Mouse (Mus musculus) mouse embryonic stem cell (cell line): Measurements from ENCODE around the gene Eps8l2.

ENCODE experiments used
- in situ Hi-C, 2 experiments: fragments of 300-500 bp; cut with MboI; formaldehyde crosslinking; loops; 1 replicate in 1 of 2; 3 replicates in 1 of 2; pipeline ENCODE4 v1.14.3; 2019 to 2020; ENCODE audit warnings: low sequenced_read_pairs in 2 of 2, low pct_unique_long_range_greater_than_20kb in 1 of 2, mixed read lengths in 1 of 2; ENCODE audit not compliant: unreplicated experiment in 1 of 2

Gene Eps8l2

DNA sequence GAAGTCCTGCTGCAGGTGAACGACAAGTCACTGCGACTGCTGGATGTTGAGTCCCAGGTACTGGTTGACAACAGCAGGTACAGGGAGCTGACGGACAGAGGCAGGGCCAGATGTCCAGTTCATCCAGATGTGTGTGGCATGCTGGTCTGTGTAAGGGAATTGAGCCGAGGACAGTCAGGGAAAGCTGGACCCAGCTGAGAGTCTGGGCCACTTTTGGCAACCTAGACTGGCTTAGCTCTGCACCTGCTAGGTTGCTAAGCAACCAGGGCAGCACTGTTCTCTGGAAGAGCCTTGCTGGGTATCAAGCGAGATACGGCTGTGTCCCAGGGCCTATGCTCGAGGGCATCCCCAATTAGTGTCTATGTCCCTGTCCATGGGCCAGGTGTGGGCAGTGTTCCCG is 16.4 kb downstream of the Eps8l2 start:
- in situ Hi-C loops: no loop called here

DNA sequence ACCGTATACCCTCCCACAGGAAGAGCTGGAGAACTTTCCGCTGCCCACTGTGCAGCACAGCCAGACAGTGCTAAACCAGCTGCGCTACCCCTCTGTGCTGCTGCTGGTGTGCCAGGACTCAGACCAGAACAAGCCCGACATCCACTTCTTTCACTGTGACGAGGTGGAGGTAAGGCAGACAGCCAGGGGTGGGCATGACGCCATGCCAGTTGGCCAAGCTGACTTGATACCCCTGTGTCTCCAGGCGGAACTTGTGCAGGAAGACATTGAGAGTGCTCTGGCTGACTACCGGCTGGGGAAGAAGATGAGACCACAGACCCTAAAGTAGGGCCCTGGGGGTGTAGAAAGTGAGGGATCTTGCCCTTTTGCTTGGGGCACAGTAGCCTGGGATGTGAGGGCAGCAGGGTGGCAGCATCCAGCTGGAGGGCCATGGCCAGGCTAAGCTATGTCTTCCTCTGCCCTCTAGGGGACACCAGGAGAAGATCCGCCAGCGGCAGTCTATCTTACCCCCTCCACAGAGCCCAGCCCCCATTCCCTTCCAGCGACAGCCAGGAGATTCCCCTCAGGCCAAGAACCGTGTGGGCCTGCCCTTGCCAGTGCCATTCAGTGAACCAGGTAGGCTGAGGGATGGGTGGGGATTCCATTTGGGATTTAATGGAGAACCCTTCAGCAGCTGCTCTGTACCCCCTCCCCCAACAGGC is 17.1 kb downstream of the Eps8l2 start:
- in situ Hi-C loops: no loop called here

GRCm38 (mm10) chr7:141356971-141357370 is 18.3 kb downstream of the Eps8l2 start:
- in situ Hi-C loops: no loop called here

DNA sequence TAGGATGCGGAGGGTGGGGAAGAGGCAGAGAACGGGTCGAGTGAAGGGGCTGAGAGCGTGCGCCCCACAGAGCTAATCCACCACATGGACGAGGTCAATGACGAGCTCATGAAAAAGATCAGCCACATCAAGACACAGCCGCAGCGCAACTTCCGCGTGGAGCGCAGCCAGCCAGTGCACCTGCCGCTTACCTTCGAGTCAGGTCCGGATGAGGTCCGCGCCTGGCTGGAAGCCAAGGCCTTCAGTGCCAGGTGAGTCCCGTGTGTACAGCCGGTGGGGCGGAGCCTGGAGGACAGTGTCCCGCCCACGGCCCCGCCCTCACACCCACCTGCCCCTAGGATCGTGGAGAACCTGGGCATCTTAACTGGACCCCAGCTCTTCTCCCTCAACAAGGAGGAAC is 22.8 kb downstream of the Eps8l2 start:
- in situ Hi-C loops: no loop called here

- in situ Hi-C loops: no loop called here
These were observed 24.5 kb downstream of the Eps8l2 start for GRCm38 (mm10) chr7:141363106-141363751.

- in situ Hi-C loops: no loop called here
These were observed 25.1 kb downstream of the Eps8l2 start for GRCm38 (mm10) chr7:141363752-141364125.

- in situ Hi-C loops: no loop called here
These were observed 25.8 kb downstream of the Eps8l2 start for GRCm38 (mm10) chr7:141364349-141365048.

DNA sequence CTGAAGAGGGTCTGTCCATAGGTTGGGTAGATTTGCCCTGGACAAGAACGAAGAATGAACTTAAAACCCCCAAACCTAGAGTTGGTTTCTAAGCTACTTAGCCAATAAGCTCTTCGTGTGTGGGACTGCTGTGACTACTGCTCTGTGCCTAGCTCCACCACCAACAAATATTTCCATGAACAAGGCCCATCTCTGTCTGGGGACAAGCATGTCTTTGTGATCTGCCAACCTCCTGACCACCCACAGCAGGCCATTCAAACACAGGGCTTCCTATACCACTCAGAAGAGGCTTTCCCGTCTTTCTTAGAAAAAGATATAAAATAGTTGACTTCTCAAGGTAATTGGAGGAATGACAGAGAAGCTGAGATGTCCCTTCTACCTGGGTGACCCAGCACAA is 26.4 kb downstream of the Eps8l2 start:
- in situ Hi-C loops: no loop called here

DNA sequence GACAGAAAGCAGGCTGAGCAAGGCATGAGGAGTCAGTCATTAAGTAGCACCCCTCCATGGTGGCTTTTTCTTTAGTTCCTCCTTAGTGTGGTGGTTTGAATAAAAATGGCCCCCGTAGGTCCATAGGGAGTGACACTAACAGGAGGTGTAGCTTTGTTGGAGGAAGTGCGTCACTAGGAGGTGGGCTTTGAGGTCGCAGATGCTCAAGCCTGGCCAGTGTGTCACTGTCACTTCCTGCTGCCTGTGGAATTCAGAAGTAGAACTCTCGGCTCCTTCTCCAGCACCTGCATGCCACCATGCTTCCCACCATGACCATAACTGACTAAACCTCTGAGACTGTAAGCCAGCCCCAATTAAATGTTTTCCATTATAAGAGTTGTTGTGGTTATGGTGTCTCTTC is 28.7 kb downstream of the Eps8l2 start:
- in situ Hi-C loops: no loop called here

- in situ Hi-C loops: no loop called here
These were observed 31.2 kb downstream of the Eps8l2 start for GRCm38 (mm10) chr7:141369918-141370317.

DNA sequence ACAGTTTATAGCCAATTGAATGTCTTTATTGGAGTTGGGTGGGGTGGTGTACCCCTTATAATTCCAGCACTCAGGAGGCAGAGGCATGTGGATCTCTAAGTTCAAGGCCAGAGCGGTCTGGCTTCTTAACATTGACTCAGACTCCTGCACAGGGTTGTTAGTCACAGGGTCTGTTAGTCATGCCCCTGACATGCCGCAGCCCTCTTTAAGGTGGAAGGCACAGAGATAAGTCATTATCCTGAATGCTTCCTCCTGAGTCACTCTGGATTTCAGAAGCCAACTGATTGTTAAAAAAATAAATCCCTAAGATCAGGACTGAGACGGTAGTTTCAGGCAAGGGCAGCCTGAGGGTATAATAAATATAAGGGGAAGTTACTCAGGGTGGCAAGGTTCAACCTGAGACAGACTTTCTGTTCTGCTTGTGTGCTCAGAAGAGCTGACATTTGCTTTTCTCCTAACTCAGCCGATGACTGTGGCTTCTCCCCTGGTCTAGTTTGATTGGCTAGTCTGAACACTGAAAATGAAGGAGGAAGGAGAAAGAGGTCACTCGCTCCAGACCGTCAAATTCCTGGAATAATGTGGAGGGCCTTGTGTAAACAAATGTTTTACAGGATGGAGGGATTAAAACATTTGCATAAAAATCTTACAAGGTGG is 33.4 kb downstream of the Eps8l2 start:
- in situ Hi-C loops: no loop called here

- in situ Hi-C loops: no loop called here
These were observed 34.9 kb downstream of the Eps8l2 start for GRCm38 (mm10) chr7:141373611-141374010.

DNA sequence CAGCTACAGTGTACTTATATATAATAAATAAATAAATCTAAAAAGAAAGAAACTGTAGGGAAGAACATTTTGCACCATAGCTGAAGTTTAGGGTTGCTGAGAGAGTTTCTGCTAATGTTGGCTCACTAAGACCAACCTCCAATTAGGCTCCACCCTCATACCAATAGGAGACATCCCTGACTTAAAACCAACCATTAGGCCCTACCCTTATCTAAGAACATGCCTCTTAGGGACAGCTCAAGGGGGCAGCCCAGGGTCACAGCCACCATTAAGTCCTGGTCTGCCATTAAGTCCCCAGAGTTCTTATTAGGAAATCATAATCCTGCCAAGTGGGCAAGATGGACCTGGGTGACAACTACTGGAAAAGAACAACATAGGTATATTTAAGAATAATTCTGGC is 35.7 kb downstream of the Eps8l2 start:
- in situ Hi-C loops: no loop called here

- in situ Hi-C loops: no loop called here
These were observed 40.9 kb downstream of the Eps8l2 start for GRCm38 (mm10) chr7:141379584-141379983.

- in situ Hi-C loops: no loop called here
These were observed 42.6 kb downstream of the Eps8l2 start for GRCm38 (mm10) chr7:141381068-141381835.

DNA sequence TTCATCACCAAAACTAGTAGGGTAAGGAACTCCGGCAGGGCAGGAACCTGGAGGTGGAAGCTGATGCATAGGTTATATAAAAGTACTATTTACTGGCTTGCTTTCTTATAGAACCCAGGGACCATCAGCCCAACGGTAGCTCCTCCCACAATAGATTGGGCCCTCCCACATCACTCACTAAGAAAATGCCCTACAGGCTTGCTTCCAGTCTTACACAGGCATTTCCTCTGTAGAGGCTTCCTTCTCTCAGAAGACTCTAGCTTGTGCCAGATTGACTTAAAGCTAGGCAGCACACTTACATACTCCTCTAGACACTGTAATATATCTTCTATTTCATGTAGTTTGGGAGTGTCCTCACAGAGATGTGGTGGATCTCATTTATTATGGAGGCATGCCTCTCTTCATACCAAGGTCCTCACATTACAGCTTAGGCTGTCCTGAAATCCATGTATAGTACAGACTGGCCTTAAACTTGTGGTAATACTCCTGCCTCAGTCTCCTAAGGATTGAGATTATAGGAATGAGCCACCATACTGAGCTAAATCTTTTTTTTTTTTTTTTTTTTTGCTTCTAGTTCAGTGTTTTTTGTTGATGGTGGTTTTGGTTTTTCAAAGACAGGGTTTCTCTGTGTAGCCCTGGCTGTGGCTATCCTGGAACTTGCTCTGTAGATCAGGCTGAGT is 49.3 kb downstream of the Eps8l2 start:
- in situ Hi-C loops: no loop called here

DNA sequence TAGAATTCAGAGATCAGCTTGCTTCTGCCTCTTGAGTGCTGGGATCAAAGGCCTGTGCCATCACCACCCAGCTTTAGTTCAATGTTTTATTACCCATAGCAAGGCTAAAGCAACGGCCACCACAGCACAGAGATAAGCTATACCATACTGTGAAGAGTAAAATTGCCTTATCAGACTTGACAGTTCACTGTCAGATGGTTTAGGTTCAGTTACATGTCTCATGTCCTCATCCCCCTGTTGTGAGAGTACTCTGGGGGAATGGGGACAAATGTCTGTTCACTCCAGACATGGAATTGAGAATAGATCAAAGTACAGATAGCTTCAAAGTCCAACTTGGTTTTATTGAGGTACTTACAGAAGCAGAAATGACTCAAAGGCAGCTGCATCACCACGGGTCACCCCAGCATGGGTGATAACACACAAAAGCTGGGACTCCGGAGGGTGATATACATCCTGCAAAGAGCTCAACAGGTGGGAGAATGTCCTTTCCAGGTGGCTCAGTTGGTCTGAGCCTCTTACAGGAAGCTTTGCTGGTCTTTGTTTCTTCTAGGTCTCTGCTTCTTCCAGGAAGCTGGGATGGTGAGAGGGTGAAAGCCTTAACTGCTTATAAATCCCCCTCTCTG is 49.9 kb downstream of the Eps8l2 start:
- in situ Hi-C loops: no loop called here
